Mouse (Mus musculus) WW6 (cell line): ENCODE data around the gene Alyref2.

Experiments
- DNase-seq: peaks from one replicate; pipeline ENCODE4 v3.0.0-alpha.2; 2013; ENCODE audit warnings: low read depth, low spot score

The Alyref2 gene

GRCm38 (mm10) chr1:171501016-171501610 lies 2.2 kb upstream of the Alyref2 start:
- no peak for DNase-seq

GRCm38 (mm10) chr1:171501636-171502080 lies 1.6 kb upstream of the Alyref2 start:
- peak; percentile 48 for DNase-seq

GRCm38 (mm10) chr1:171502388-171503249 lies 659 bp upstream of the Alyref2 start:
- peak; percentile 79 for DNase-seq

DNA sequence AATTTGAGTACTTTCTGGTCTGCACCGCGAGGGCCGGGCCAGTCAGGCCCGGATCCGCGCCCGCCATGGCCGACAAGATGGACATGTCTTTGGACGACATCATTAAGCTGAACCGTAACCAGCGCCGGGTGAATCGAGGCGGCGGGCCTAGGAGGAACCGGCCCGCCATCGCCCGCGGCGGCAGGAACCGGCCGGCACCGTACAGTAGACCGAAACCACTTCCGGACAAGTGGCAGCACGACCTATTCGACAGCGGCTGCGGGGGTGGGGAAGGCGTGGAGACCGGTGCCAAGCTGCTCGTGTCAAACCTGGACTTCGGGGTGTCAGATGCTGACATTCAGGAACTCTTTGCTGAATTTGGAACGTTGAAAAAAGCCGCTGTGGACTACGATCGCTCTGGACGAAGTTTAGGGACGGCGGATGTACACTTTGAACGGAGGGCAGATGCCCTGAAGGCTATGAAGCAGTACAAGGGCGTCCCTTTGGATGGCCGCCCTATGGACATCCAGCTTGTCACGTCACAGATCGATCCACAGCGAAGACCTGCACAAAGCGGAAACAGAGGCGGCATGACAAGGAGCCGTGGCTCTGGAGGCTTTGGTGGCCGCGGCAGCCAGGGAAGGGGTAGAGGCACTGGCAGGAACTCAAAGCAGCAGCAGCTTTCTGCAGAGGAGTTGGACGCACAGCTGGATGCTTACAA lies 464 bp downstream of the Alyref2 start:
- peak; percentile 26 for DNase-seq

GRCm38 (mm10) chr1:171504586-171504985 lies 1.3 kb downstream of the Alyref2 start:
- DNase-seq = no peak

DNA sequence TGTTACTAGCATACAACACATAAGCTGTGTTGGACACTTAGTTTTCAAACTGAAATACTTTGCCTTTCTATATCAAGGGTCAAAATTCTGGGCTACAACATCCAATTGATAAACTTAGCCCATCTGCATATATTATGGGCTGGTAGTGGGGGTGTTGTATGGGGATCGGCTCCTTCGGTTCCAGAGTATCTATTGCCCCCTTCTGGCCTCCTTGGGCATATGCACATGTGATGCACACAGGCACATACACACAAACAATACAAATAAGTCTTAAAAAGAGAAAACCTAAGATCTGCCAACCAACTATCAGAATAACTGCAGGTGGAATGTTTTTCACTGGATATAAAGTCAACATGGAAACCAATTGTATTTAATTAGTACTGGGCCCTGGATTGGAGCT lies 10.0 kb downstream of the Alyref2 start:
- no peak for DNase-seq

DNA sequence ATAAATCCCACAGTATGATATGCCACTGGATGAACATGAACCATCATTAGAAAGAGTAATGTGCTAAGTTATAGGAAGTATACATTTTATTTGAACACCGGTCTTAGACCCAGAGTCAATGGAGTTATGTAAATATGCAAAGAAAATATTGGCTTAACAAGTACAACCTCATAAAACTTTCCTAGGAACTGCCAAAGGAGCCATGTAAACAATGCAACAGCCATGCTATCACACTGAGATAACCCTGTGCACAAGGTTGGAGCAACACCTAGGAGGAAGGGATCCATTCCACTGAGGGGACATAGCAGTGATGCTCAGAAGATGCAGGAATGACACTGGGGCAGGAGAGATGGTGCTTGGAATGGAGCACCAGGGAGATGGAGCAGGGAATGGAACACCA lies 10.5 kb downstream of the Alyref2 start:
- no peak for DNase-seq

DNA sequence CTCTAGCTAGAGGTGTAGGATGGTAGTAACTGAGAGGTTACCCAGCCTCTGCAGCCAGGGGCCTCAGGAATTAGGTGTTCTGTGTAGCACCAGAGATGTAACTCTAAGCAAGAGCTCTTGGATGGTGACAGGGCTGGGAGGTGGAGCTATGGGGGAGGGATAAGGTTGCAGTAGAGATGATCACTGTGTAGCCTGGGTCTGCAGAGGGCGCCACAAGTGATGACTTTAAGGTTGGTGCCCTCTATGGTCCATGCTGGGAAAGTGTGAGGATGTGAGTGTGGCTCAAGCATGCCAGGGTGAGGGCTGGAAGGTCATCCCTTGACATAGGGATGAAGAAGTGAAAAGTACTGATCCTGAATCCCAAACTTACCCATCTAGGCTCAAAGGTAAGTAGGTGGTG lies 11.8 kb downstream of the Alyref2 start:
- no peak for DNase-seq

- DNase-seq = no peak
Measured at GRCm38 (mm10) chr1:171515557-171515956, 12.3 kb downstream of the Alyref2 start.

DNA sequence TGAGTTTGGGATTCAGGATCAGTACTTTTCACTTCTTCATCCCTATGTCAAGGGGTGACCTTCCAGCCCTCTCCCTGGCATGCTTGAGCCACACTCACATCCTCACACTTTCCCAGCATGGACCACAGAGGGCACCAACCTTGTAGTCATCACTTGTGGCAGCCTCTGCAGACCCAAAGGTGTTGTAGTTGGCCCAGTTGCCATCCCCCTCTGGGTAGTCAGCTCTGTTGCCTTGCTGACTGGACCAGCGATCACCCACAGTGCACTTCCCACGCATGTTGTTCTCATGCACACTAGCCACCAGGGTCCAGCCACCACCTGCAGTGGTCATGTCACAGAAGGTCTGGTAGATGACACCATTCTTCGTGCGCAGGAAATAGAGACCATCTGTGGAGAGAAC lies 28.1 kb downstream of the Alyref2 start:
- DNase-seq = no peak

DNA sequence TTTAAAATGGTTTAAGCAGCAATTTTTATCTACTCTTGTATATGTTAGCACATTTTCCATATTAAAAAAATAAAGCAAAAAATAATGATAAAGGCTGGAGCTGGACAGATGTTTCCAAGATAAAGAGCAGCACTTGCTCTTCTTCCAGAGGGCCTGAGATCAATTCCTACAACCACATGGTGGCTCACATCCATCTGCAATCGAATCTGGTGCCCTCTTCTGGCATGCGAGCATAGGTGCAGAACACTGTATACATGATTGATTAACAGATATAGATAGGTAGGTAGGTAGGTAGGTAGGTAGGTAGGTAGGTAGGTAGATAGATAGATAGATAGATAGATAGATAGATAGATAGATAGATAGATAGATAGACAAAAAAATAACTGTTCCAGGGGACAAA lies 29.6 kb downstream of the Alyref2 start:
- peak; percentile 20 for DNase-seq

GRCm38 (mm10) chr1:171534557-171534956 lies 31.3 kb downstream of the Alyref2 start:
- DNase-seq = no peak

- DNase-seq = no peak
Measured at GRCm38 (mm10) chr1:171535194-171535593, 31.9 kb downstream of the Alyref2 start, which contains the start of gene Itln1. Itln1 (minus strand) TSS chr1:171535294.

DNA sequence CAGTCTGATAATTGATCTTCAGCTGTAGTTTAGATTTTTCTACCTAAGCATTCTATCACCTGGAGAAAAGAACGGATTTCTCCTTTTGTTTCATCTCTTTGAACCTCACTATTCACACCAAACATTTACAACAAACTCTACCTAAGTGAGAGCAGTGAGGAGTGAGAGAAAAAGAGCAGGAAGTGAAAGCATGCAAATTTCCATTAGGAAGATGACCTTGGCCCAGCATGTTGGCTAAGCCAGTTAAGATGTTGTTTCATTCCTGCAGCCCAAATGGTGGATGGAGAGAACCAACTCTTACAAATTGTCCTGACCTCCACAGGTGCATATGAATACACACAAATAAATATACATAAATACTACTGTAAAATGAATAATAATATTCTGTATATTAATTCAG lies 37.4 kb downstream of the Alyref2 start:
- DNase-seq = no peak

DNA sequence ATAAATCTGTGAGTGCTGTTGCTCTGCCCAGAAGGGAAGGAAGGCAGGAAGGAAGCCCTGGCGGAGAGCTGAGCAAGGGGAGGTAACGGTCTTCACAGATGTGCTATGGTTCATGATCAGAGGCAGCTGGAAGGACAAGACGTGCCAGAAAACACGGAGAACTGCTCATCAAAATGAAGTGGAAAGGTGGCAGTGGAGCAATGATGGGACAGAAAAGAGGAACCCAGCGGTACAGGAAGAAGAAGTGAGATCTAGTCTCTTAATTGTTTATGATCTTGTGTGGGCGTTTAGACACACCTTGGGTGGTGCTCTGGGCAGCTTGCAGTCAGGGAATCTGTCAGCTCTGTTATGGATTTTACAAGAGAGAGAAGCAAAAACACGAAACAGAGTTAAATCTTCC lies 48.0 kb downstream of the Alyref2 start:
- no peak for DNase-seq

DNA sequence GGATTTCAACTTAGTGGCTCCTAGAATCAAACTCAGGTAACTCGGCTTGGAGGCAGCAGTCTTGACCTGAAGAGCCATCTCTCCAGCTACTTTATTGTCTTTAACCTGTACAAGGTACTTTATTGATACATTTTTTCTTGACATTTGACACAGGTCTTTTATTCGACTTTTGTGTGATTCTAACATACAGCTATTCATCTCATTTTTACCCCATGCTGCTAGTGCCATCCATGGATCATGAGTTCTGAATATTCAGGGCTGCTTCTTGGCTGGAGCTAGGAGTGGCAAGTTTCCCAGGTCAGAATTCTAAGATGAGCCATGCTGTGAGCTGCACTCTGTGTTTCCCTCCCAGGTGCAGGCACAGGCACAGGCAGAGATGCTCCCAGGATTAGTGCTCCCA lies 49.0 kb downstream of the Alyref2 start:
- no peak for DNase-seq

DNA sequence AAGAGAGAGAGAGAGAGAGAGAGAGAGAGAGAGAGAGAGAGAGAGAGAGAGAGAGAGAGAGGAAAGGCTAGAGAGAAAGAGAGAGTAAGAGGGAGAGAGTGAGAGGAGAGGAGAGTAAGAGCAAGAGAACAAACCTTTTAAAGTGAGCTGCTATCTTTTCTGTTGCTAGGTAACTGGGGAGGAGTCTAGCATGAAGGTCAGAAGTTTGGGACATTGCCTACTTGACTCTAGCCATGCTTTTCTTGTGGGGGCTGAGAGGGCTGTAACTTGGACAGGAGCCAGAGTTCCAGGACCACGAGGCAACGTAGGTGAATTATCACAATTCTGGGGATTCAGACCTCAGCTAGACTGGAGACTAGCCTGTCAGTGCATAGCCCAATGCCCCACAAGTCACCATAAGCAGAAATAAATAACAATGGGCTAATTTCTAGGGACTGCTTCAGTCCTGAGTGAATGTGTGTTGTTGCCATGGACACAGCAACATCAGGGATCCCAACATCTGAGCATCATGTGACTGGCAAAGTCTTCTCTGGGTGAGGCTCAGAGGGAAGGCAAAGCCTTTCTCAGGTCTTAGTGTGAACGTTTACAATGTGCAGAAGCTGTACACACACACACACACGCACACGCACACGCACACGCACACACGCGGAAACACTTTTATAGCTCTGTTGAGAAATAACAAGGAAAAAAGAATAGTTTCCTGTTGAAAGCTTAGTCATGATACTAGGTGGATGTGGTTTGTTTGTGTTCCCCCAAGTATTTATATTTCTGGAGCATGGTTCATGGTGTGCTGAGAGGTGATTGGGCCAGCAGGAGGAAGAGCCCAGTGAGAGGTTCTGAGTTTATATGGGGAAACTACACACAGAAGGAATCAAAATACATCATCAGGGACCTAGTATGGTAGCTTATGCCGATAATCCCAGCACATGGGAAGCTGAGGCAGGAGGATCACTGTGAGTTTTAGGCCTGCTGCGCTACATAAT lies 50.4 kb downstream of the Alyref2 start:
- no peak for DNase-seq
